Mouse (Mus musculus) gastrocnemius, adult 2 months (tissue): ENCODE results near the gene Dock8. TPM values are rescaled to one million over a fixed set of nuclear protein-coding genes. Genes with fewer than 3 reads are reported as not detected.
"Not testable (repeated sequence)": the region's sequence is repeated elsewhere in the genome, so short reads cannot be mapped to it uniquely, and the experiment has no call there.

ENCODE experiments used
- DNase-seq: peaks from one replicate; pipeline ENCODE4 v3.0.0; 2022
- H3K27ac ChIP-seq: fragments of 200-600 bp; 2 replicates; pipeline ENCODE4 v1.8.1; 2022; ENCODE audit warnings: mild to moderate bottlenecking
- H3K4me3 ChIP-seq: fragments of 200-600 bp; 2 replicates; pipeline ENCODE4 v1.8.1; 2022; ENCODE audit warnings: mild to moderate bottlenecking, moderate library complexity
- CTCF ChIP-seq: fragments of 200-600 bp; IDR thresholded peaks from 2 replicates; pipeline ENCODE4 v1.8.1; 2022; ENCODE audit warnings: antibody characterized with exemption, mild to moderate bottlenecking, moderate library complexity
- intact Hi-C: fragments of 180-260 bp; cut with DNase I; formaldehyde crosslinking; loops from one replicate; pipeline ENCODE4 v1.15.1; 2025
- total RNA-seq, 2 experiments: library from RNA; stranded (reverse); gene quantifications; 2 replicates each; pipeline ENCODE4 v1.2.3; 2021

Gene Dock8
- total RNA-seq, 2 experiments from 2014 or later, result 1.5 to 1.6 TPM

DNA sequence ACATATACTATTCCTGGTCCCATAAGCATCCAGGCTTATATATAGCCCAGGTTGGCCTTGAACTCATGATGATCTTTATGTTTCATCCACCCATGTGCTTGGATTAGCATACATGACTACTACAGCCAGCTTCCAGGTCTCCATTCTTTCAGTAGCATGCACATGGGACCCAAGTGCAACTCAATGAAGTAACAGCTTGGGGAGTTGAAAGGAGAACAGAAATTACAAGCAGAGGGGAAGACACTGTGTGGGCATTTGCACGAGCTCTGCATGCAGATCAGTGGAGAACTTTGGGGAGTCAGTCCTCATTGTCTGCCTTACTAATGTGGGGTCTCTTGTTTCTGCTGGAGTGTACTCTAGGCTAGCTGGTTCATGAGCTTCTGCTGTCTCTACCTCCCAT, 7.4 kb downstream of the Dock8 start:
- no peak overlapping the region for H3K4me3 ChIP-seq
- no peak for DNase-seq
- H3K27ac ChIP-seq, result no peak overlapping the region
- TF ChIP-seq CTCF, result no peak
- intact Hi-C loops, result no loop called here

GRCm38 (mm10) chr19:25008509-25008908, 9.2 kb downstream of the Dock8 start:
- H3K27ac ChIP-seq, result no peak overlapping the region
- DNase-seq, result no peak
- no peak overlapping the region for H3K4me3 ChIP-seq
- intact Hi-C loops, result no loop called here
- TF ChIP-seq CTCF, result no peak

- no peak for DNase-seq
- no peak overlapping the region for H3K27ac ChIP-seq
- TF ChIP-seq CTCF, result no peak
- intact Hi-C loops, result no loop called here
- H3K4me3 ChIP-seq, result no peak overlapping the region
These were observed 23.4 kb downstream of the Dock8 start for GRCm38 (mm10) chr19:25022766-25023165.

DNA sequence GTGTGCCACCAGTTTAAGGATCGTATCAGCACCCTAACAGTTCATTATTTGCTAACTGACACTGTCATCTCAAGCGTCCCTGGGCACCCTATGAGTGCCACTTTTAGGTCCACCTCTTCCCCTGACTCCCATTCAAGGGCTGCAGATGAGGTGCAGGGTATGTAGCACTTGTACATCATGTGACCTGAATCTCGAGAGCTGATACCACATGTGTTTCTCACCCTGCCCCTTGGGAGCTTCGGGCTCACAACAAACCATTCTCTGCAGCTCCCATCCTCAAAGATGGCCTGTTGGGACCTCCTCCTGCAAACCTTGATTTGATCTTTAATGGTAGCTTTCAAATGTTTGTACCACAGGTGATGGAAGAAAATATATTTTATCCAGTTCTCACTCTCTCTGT, 32.4 kb downstream of the Dock8 start:
- no peak for DNase-seq

DNA sequence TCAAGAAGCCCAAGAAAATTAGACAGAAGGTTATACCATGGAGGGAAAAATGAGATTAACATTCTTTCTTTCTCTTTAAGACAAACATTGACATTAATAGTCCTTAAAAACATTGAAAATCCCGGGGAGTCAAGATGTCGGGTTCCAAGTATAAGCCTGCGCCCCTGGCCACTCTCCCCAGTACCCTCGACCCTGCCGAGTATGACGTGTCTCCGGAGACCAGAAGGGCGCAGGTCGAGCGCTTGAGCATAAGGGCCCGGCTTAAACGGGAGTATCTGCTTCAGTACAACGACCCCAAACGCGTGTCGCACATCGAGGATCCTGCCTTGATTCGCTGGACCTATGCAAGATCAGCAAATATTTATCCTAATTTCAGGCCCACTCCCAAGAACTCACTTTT, 33.7 kb downstream of the Dock8 start:
- H3K4me3 ChIP-seq, H3K27ac ChIP-seq, intact Hi-C loops, DNase-seq: not testable (repeated sequence)

More for the DNA sequence above, 32.4 kb downstream of the Dock8 start:
- intact Hi-C loops, result no loop called here
- no peak for TF ChIP-seq CTCF
- H3K27ac ChIP-seq, result no peak overlapping the region
- no peak overlapping the region for H3K4me3 ChIP-seq

- no peak for DNase-seq
- Histone ChIP-seq H3K27ac (no peak overlapping the region), H3K4me3 (no peak overlapping the region)
- intact Hi-C loops, result no loop called here
- no peak for TF ChIP-seq CTCF
These were observed 36.5 kb downstream of the Dock8 start for GRCm38 (mm10) chr19:25035825-25036224.

- DNase-seq, result no peak
- intact Hi-C loops, result no loop called here
- TF ChIP-seq CTCF, result no peak
- Histone ChIP-seq H3K4me3 (no peak overlapping the region), H3K27ac (no peak overlapping the region)
These were observed 37.5 kb downstream of the Dock8 start for GRCm38 (mm10) chr19:25036784-25037183.

- no peak overlapping the region for H3K4me3 ChIP-seq
- no peak for TF ChIP-seq CTCF
- DNase-seq, result no peak
- no peak overlapping the region for H3K27ac ChIP-seq
- intact Hi-C loops, result no loop called here
These were observed 37.9 kb downstream of the Dock8 start for GRCm38 (mm10) chr19:25037249-25037648.

DNA sequence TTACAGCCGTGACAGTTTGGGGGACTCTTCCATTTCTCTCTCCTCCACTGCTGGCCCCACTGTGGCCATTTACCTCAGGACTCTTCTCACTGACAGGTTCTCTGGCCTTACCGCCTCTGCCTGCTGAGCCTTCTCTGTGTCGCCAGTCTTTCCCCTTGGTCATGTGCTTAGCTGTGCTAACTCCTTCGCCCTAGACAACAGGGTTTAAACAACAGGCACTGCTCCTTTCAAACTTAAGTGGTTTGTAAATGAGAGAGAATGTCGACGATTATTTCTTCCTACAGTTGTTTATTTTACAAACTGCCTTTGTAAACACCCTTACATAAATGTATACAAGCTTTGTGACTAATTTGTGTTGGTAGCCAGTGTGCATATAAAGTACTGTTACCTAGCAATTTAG, 39.0 kb downstream of the Dock8 start:
- H3K27ac ChIP-seq, result no peak overlapping the region
- intact Hi-C loops, result no loop called here
- no peak for DNase-seq
- TF ChIP-seq CTCF, result no peak
- no peak overlapping the region for H3K4me3 ChIP-seq

DNA sequence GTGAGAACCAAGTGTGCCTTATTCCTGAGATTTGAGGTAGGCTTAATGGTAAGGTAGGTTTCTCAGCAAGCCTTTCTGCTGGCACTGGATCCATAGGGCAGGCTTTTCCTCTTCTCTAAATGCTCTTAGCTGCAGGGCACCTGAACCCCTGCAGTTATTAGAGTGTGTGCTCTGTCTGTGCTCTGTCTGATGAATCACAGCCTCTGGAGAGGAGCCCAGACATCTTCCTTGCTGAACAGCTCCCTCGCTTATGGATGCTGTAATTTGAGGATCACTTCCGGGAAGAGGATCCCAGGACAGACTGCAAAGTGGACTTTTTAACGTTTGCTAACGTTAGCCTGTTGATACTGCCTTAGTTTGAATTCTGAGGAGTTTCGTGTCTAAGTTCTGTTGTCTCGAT, 41.9 kb downstream of the Dock8 start:
- no peak for TF ChIP-seq CTCF
- no peak for DNase-seq
- intact Hi-C loops, result no loop called here
- Histone ChIP-seq H3K27ac (no peak overlapping the region), H3K4me3 (no peak overlapping the region)

DNA sequence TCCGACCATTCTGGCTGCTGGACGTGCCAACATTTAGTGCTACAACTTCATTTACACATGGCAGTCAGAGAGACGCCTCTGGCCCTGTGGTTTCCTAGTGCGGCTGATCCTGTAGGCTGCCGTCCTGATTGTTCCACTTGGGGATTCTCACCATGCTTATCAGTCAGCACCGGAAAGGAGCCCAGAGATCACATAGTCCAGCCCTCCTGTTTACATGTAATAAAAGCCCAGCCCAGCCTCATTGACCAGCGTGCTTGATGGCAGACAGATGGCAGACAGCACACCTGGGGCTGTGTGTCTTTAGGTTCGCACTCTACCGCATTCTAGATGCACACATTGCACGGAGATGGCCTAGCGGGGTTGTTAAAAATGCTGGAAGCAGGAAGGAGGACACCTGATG, 43.6 kb downstream of the Dock8 start:
- intact Hi-C loops, result no loop called here
- Histone ChIP-seq H3K27ac (no peak overlapping the region), H3K4me3 (no peak overlapping the region)
- DNase-seq, result no peak
- TF ChIP-seq CTCF, result no peak

DNA sequence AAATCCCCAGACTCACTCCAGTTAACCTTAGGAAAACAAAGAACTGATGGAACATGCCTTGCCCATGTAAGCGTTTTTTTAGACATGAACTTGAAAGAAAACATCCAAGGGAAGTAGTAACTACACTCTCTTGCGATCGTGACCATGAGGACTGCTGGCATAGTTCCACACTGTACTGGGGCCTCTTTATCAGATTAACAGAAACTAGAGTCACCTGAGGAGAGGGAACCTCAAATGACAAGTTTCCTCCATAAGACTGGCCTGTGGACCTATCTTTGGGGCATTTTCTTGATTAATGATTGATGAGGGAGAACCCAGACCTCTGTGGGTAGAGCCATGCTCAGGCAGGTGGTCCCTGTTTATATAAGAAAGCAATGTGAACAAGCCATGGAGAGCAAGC, 44.7 kb downstream of the Dock8 start:
- TF ChIP-seq CTCF, result no peak
- H3K27ac ChIP-seq, result no peak overlapping the region
- intact Hi-C loops, result no loop called here
- no peak overlapping the region for H3K4me3 ChIP-seq
- no peak for DNase-seq

DNA sequence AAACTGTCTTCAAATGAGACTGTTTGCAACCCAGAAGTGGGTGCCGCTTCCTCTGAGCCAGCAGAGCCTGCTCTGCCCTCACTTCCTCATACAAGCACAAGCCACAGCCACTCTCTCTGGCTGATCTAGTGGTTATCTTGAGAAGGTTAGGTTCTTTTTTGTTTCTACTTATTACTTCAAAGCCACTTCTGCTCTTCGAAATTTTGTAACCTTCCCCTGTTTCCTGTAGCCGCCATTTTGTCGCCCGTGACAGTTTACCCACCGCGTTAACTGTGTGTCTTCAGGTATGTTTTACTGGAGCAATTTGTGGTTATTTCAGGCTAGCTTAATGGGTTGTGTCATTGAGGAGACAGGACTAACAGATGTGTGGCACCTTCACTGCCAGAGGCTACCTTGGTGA, 53.0 kb downstream of the Dock8 start:
- H3K4me3 ChIP-seq, result no peak overlapping the region

GRCm38 (mm10) chr19:25053152-25053551, 53.8 kb downstream of the Dock8 start:
- Histone ChIP-seq H3K4me3 (no peak overlapping the region), H3K27ac (no peak overlapping the region)
- no peak for TF ChIP-seq CTCF
- no peak for DNase-seq
- intact Hi-C loops, result no loop called here

More for the DNA sequence above, 53.0 kb downstream of the Dock8 start:
- TF ChIP-seq CTCF, result no peak
- DNase-seq, result no peak
- no peak overlapping the region for H3K27ac ChIP-seq
- intact Hi-C loops, result no loop called here

GRCm38 (mm10) chr19:25055025-25055424, 55.7 kb downstream of the Dock8 start:
- no peak for DNase-seq
- Histone ChIP-seq H3K4me3 (no peak overlapping the region), H3K27ac (no peak overlapping the region)
- TF ChIP-seq CTCF, result no peak
- intact Hi-C loops, result no loop called here
